ENCODE assay signal across 8 mouse cellular contexts in genomic region chr11:80377712-80378451, GRCm38 (mm10). TPM values are rescaled to one million over a fixed set of nuclear protein-coding genes. Genes with fewer than 3 reads are reported as not detected.
DNase-seq lines count a peak whose midpoint lies in the region; ATAC-seq and TF ChIP-seq lines count a peak whose summit lies in the region.

Gene 5730455P16Rik (minus strand): TSS chr11:80378034.

- peaks cover 22% of the 10 kb centered on the region for H3K36me3 ChIP-seq in embryonic facial prominence, embryonic 14.5 days (ENCODE audit: control insufficient read depth, insufficient read depth, low read length)
- peaks cover 22% of the 10 kb centered on the region for H3K36me3 ChIP-seq in limb, embryonic 15.5 days
- H3K36me3 ChIP-seq in midbrain, postnatal 0 days (ENCODE audit: insufficient read depth, low read length): peaks cover 19% of the 10 kb centered on the region

- H3K27me3 ChIP-seq in embryonic facial prominence, embryonic 14.5 days (replicated peaks; ENCODE audit: control insufficient read depth, insufficient read depth, low read length): no peaks in the 10 kb centered on the region
- H3K27me3 ChIP-seq in limb, embryonic 15.5 days: no peaks in the 10 kb centered on the region
- no peaks in the 10 kb centered on the region for H3K27me3 ChIP-seq in midbrain, postnatal 0 days (ENCODE audit: insufficient read depth, low read length)

- H3K4me2 ChIP-seq in embryonic facial prominence, embryonic 14.5 days (ENCODE audit: low read depth, low read length): peak within 1 kb of the TSS; percentile 86
- H3K4me2 ChIP-seq in limb, embryonic 15.5 days: peak within 1 kb of the TSS; percentile 82
- H3K4me2 ChIP-seq in midbrain, postnatal 0 days (ENCODE audit: low read depth, low read length, poor library complexity, severe bottlenecking): peak within 1 kb of the TSS; percentile 80

- peak; percentile 86 to 89 for DNase-seq in B cell, adult 2 months
- peak; percentile 86 for DNase-seq in embryonic facial prominence, embryonic 14.5 days (ENCODE audit: low spot score)
- peak; percentile 81 for DNase-seq in heart, adult 8-10 months (ENCODE audit: low spot score)
- peak; percentile 77 for DNase-seq in kidney, adult 9 months
- DNase-seq in midbrain, postnatal 0 days (ENCODE audit: low spot score): peak; percentile 88
- DNase-seq in spleen, postnatal 10 days (ENCODE audit: low spot score in 2 of 2): peak; percentile 82 to 89

- ATAC-seq in embryonic facial prominence, embryonic 14.5 days (ENCODE audit: low read depth): peak; percentile 87
- ATAC-seq in limb, embryonic 15.5 days (ENCODE audit: insufficient number of reproducible peaks, low FRiP score, low TSS enrichment, low read depth): 0 out of 2 replicates have a peak, but pooled peaks have one; percentile 59
- peak; percentile 87 for ATAC-seq in midbrain, postnatal 0 days (ENCODE audit: low FRiP score)

- H3K9ac ChIP-seq in embryonic facial prominence, embryonic 14.5 days (ENCODE audit: low read depth, low read length): peak within 1 kb of the TSS; percentile 97
- H3K9ac ChIP-seq in limb, embryonic 15.5 days: peak within 1 kb of the TSS; percentile 94
- H3K9ac ChIP-seq in midbrain, postnatal 0 days (replicated peaks; ENCODE audit: low read length, poor library complexity, severe bottlenecking): peak within 1 kb of the TSS; percentile 95

- H3K4me3 ChIP-seq in bone marrow, adult 2 months (replicated peaks; ENCODE audit: control insufficient read depth, low read depth, low read length): peak within 1 kb of the TSS; percentile 93
- peak within 1 kb of the TSS; percentile 83 for H3K4me3 ChIP-seq in embryonic facial prominence, embryonic 14.5 days (ENCODE audit: low read depth, low read length)
- peak within 1 kb of the TSS; percentile 73 for H3K4me3 ChIP-seq in limb, embryonic 15.5 days
- H3K4me3 ChIP-seq in midbrain, postnatal 0 days (ENCODE audit: low read depth, low read length): peak within 1 kb of the TSS; percentile 90

- no peak for TF ChIP-seq CTCF in bone marrow, adult 2 months (IDR thresholded peaks at IDR 0.05; ENCODE audit: control insufficient read depth, insufficient read depth, low read length)
- no peak for TF ChIP-seq CTCF in midbrain, postnatal 0 days (IDR thresholded peaks at IDR 0.05)

- no peaks in the 10 kb centered on the region; the same call in 1 of the 2 replicates for H3K4me1 ChIP-seq in bone marrow, adult 2 months (ENCODE audit: control insufficient read depth, insufficient read depth, low read length)
- H3K4me1 ChIP-seq in embryonic facial prominence, embryonic 14.5 days (ENCODE audit: control insufficient read depth, insufficient read depth, low read length): peaks cover 5% of the 10 kb centered on the region; the same call in 1 of the 2 replicates
- H3K4me1 ChIP-seq in limb, embryonic 15.5 days: 0 out of 2 replicates have a peak, but pooled peaks cover 14% of the 10 kb centered on the region
- H3K4me1 ChIP-seq in midbrain, postnatal 0 days (ENCODE audit: insufficient read depth, low read length): 0 out of 2 replicates have a peak, but pooled peaks cover 7% of the 10 kb centered on the region

- peak; percentile 68; the same call in 1 of the 2 replicates for TF ChIP-seq POLR2A in bone marrow, adult 2 months (IDR thresholded peaks at IDR 0.05; ENCODE audit: borderline replicate concordance, control insufficient read depth, low read depth, low read length)

- WGBS in bone marrow, adult 2 months: under 1% methylated on average over 43 of the region's 43 CpGs
- 5% methylated on average over 19 of the region's 43 CpGs for WGBS in embryonic facial prominence, embryonic 14.5 days
- 2% methylated on average over 39 of the region's 43 CpGs for WGBS in limb, embryonic 15.5 days
- 2% methylated on average over 36 of the region's 43 CpGs for WGBS in midbrain, postnatal 0 days

- no peaks in the 10 kb centered on the region for H3K9me3 ChIP-seq in embryonic facial prominence, embryonic 14.5 days (ENCODE audit: control insufficient read depth, low read length)
- H3K9me3 ChIP-seq in limb, embryonic 15.5 days: no peaks in the 10 kb centered on the region
- no peaks in the 10 kb centered on the region for H3K9me3 ChIP-seq in midbrain, postnatal 0 days (ENCODE audit: low read length)

- H3K27ac ChIP-seq in bone marrow, adult 2 months (ENCODE audit: control insufficient read depth, insufficient read depth, low read depth, low read length, poor library complexity): peak within 1 kb of the TSS; percentile 87
- H3K27ac ChIP-seq in embryonic facial prominence, embryonic 14.5 days (replicated peaks; ENCODE audit: low read depth, low read length): peak within 1 kb of the TSS; percentile 80
- H3K27ac ChIP-seq in limb, embryonic 15.5 days: peak within 1 kb of the TSS; percentile 84
- peak within 1 kb of the TSS; percentile 91 for H3K27ac ChIP-seq in midbrain, postnatal 0 days (ENCODE audit: low read depth, low read length)

RNA-seq across cellular contexts. Expression of gene 5730455P16Rik, which starts in this region (rescaled TPM):
- polyA plus RNA-seq in bone marrow, adult 2 months (2011; ENCODE audit: insufficient read depth, insufficient read length, low replicate concordance, missing spikeins): 27.9 and 42.0 TPM in 2 replicates
- 20.8 and 26.7 TPM in 2 replicates for polyA plus RNA-seq in embryonic facial prominence, embryonic 14.5 days (2014; fragmentation: Nextera tagmentation; extraction: Ambion mirVana)
- total RNA-seq in heart, adult 8-10 months (2022): 10 to 100 TPM; 26.4 to 28.9 (median 27.6) TPM
- polyA plus RNA-seq in limb, embryonic 15.5 days (2015; fragmentation: Nextera tagmentation; extraction: Ambion mirVana): 21.2 and 21.6 TPM in 2 replicates
- total RNA-seq in midbrain, postnatal 0 days (2014; rRNA removed): 25.2 and 32.4 TPM in 2 replicates
- 37.4 and 50.6 TPM in 2 replicates for polyA plus RNA-seq in midbrain, postnatal 0 days (2015; fragmentation: Nextera tagmentation; extraction: Ambion mirVana)

Comparison
In these comparisons a context has a peak if more than half of its experiments do, and no peak if none do; other contexts are left out.
1. Peak in every context shown above with its lines: DNase-seq, ATAC-seq, H3K4me3 ChIP-seq and H3K27ac ChIP-seq.